Mouse (Mus musculus) gastrocnemius, adult 2 months (tissue): ENCODE measurements around the gene Nrp1. TPM values are rescaled to one million over a fixed set of nuclear protein-coding genes. Genes with fewer than 3 reads are reported as not detected.
A peak's percentile ranks its signal among the peaks of the same experiment; 100 is the strongest.

Experiments
- DNase-seq: peaks from one replicate; pipeline ENCODE4 v3.0.0; 2022
- H3K27ac ChIP-seq: fragments of 200-600 bp; 2 replicates; pipeline ENCODE4 v1.8.1; 2022; ENCODE audit warnings: mild to moderate bottlenecking
- H3K4me3 ChIP-seq: fragments of 200-600 bp; 2 replicates; pipeline ENCODE4 v1.8.1; 2022; ENCODE audit warnings: mild to moderate bottlenecking, moderate library complexity
- CTCF ChIP-seq: fragments of 200-600 bp; IDR thresholded peaks from 2 replicates; pipeline ENCODE4 v1.8.1; 2022; ENCODE audit warnings: antibody characterized with exemption, mild to moderate bottlenecking, moderate library complexity
- intact Hi-C: fragments of 180-260 bp; cut with DNase I; formaldehyde crosslinking; loops from one replicate; pipeline ENCODE4 v1.15.1; 2025
- total RNA-seq, 2 experiments: library from RNA; stranded (reverse); gene quantifications; 2 replicates each; pipeline ENCODE4 v1.2.3; 2021

Gene Nrp1
- total RNA-seq, 2 experiments from 2014 or later, result 25.7 to 44.6 TPM

DNA sequence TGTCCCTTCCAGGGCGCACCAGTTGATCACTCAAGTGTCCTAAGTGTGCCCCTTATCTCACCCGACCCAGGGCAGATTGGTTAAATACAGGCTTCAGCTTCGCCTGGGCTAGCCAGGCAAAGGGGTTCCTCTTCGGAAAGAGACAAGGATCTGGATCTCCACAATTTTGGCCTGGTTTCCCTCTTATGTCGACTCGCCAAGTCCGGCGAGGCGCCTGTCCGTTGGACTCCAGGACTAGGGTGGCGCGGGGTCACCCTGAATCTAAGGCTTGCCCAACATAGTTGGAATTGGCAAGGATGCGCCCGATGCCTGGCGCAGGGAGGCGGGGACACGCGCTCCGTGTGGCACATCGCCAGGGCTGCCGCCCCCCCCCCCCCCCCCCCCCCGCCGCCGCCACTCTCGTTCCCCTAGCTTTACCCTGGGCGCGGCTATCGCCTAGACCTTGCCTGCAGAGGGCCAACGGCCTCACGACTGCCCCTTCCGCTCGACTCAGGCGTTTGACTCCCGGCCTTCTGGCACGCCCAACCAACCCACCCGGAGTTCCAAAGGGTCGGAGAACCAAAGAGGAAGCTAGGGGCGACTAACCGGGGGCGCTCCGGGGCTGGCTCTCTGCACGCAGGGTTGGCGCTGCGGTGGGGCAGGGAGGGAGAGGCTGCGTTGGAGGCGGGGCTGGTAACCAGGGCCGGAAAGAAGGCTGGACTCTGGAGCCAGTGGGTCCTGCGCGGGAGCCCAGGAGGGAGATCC lies 1.4 kb upstream of the Nrp1 start:
- DNase-seq, result peak; percentile 90
- peak; percentile 57 for TF ChIP-seq CTCF
- peak overlapping the region; percentile 95 for H3K27ac ChIP-seq
- H3K4me3 ChIP-seq, result peak overlapping the region; percentile 92
- intact Hi-C loops, result loop anchor here (5.0 kb wide), 4 partner anchors 90 to 770 kb away; no protein-coding TSS in a partner anchor

DNA sequence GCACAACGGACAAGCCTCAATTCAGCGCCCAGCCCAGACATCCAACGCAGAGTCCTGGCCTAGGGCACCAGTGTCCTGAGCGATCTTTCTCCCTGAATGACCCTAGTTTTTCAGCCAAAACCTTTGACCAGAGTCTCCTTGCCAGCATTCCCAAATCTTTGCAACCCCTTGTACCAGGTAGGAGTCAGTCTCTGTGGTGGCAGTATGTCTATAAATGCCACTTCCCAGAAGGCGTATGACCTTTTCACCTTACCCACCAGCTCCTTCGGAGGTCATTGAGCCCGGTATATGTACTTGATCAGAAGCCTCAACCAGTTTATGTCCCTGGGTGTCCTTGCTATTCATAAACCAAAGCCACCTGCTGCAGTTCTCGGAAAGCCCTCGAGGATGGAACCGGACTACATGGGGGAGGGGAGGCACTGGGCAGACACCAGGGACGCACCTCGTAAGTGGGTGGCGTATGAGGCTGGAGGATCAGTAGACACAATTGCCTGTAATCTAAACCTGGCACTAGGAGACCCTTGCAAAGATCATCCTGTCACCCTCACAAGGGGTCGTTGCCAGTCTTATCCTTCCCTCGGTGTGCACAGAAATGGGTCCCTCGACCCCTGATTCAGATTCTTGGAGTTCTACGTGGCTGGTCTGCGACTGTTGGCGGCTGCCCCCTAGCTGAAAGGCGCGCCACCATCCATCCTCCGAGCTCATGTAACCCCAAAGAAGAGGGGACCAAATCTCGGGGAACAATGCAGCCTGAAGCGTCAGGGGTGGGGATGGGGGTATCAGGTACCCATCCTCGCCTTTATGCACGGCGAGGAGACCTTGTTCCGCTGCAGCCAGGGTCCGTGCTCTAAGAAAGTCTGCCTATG lies 631 bp upstream of the Nrp1 start:
- DNase-seq, result peak; percentile 78
- peak overlapping the region; percentile 92 for H3K4me3 ChIP-seq
- intact Hi-C loops, result loop anchor here (2.0 to 5.0 kb wide), 5 partner anchors 90 to 919 kb away; no protein-coding TSS in a partner anchor
- peak overlapping the region; percentile 95 for H3K27ac ChIP-seq
- peak; percentile 76 for TF ChIP-seq CTCF

GRCm38 (mm10) chr8:128358756-128359520 lies 534 bp downstream of the Nrp1 start:
- DNase-seq, result peak; percentile 78
- Histone ChIP-seq H3K4me3 (peak overlapping the region; percentile 92), H3K27ac (peak overlapping the region; percentile 95)
- intact Hi-C loops, result loop anchor here (2.0 to 5.0 kb wide), 5 partner anchors 92 to 920 kb away; no protein-coding TSS in a partner anchor
- no peak for TF ChIP-seq CTCF

DNA sequence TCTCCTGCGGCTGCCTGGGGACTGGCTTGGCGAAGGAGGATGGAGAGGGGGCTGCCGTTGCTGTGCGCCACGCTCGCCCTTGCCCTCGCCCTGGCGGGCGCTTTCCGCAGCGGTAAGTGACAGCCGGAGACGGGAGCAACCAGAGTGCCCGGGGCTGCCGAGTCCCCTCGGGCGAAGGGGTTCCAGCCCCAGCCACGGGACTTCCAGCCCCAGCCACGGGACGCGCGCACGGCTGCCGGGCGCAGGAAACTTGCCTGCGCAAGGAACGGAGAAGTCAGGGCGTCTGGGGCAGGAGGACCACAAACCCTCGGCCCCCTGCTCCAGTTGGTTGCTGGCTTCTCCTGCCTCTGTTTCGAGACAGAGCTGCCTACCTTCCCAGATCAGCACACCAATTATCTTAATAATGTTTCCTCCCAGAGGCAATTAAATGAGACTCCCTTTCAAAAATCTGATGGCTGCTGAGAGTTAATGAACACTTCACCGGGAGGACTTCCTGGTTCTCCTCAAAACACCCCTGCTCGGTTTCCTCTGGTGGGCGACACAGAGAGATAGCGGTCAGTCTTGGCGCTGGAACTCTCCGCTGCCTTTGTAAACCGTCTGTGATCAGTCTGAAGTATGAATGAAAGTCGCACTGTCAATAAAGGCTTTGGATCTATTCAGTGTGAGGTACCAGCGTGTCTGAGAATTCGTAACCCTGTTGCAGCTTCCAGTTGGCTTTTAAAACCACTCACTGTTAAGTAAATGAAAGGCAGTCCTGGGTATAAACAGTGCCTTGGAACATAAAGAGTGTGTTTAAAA lies 1.3 kb downstream of the Nrp1 start:
- Histone ChIP-seq H3K4me3 (peak overlapping the region; percentile 92), H3K27ac (peak overlapping the region; percentile 95)
- DNase-seq, result peak; percentile 59
- intact Hi-C loops, result loop anchor here (2.0 to 10.0 kb wide), 9 partner anchors 92 to 1027 kb away; no protein-coding TSS in a partner anchor
- no peak for TF ChIP-seq CTCF

GRCm38 (mm10) chr8:128361343-128361870 lies 3.0 kb downstream of the Nrp1 start:
- DNase-seq, result no peak
- intact Hi-C loops, result loop anchor here (5.0 to 10.0 kb wide), 4 partner anchors 93 to 1029 kb away; no protein-coding TSS in a partner anchor
- Histone ChIP-seq H3K4me3 (peak overlapping the region; percentile 92), H3K27ac (peak overlapping the region; percentile 95)
- TF ChIP-seq CTCF, result no peak

- peak; percentile 91 for TF ChIP-seq CTCF
- Histone ChIP-seq H3K4me3 (peak overlapping the region; percentile 92), H3K27ac (peak overlapping the region; percentile 95)
- intact Hi-C loops, result loop anchor here (2.0 to 10.0 kb wide), 5 partner anchors 92 to 1172 kb away; no protein-coding TSS in a partner anchor
- peak; percentile 84 for DNase-seq
These were observed 4.7 kb downstream of the Nrp1 start for GRCm38 (mm10) chr8:128362940-128363595.

DNA sequence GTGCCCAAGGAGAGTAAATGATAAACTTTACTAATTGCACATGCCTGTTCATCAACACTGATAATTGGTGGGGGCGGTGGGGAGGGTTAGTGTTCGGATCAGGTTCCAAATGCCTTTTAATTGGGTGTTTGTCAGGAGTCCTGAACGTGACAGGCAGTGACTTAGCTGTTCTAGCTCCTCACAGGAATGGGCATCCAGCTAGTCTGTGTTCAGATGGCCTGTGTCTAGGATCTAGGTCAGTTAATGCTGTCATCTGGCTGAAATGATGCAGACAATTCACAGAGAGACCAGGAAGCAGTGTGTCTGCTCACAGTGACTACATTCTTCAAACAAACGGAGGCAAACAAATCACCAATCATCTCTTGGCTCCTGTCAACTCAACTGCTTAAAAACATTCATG lies 12.1 kb downstream of the Nrp1 start:
- DNase-seq, result no peak
- H3K27ac ChIP-seq, result no peak overlapping the region; the same call in 1 of the 2 replicates
- no peak for TF ChIP-seq CTCF
- no peak overlapping the region for H3K4me3 ChIP-seq
- intact Hi-C loops, result no loop called here

- H3K27ac ChIP-seq, result no peak overlapping the region; the same call in 1 of the 2 replicates
- no peak for TF ChIP-seq CTCF
- no peak overlapping the region for H3K4me3 ChIP-seq
- intact Hi-C loops, result no loop called here
- no peak for DNase-seq
These were observed 12.6 kb downstream of the Nrp1 start for GRCm38 (mm10) chr8:128371026-128371425.

GRCm38 (mm10) chr8:128371789-128372188 lies 13.4 kb downstream of the Nrp1 start:
- no peak for TF ChIP-seq CTCF
- H3K27ac ChIP-seq, result peak overlapping the region; percentile 28
- DNase-seq, result no peak
- no peak overlapping the region for H3K4me3 ChIP-seq
- intact Hi-C loops, result no loop called here

GRCm38 (mm10) chr8:128372724-128373123 lies 14.3 kb downstream of the Nrp1 start:
- TF ChIP-seq CTCF, result no peak
- no peak for DNase-seq
- H3K4me3 ChIP-seq, result no peak overlapping the region
- intact Hi-C loops, result no loop called here
- H3K27ac ChIP-seq, result peak overlapping the region; percentile 4; the same call in 1 of the 2 replicates

GRCm38 (mm10) chr8:128373418-128373817 lies 15.0 kb downstream of the Nrp1 start:
- peak overlapping the region; percentile 32 for H3K27ac ChIP-seq
- intact Hi-C loops, result no loop called here
- no peak for DNase-seq
- no peak overlapping the region for H3K4me3 ChIP-seq
- TF ChIP-seq CTCF, result no peak
